ENCODE assay signal across 19 mouse cellular contexts in the genomic region with DNA sequence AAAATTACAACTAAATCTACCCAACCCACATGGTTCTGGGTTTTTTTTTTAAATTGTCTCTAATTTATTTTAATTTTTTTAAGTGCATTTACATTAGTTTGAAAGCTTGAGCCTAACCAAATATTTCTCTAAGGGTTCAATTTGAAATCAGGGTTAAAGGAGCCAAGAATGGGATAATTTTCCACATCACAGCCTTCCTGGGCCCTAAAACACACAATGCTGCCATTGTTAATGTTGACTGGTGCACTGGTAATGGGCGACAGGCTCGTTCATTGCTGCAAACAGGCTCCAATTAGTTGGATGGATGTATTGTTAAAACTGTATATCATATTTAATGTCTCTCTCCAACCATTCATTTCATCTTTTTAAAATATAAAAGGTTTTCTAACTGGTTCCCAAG. TPM values are rescaled to one million over a fixed set of nuclear protein-coding genes. Genes with fewer than 3 reads are reported as not detected.
"Had no signal": no experiment of that assay in that cellular context is flagged by ENCODE, and none has a peak within 500 bp of the region (broad histone marks: within the 10 kb centered on the region; RNA-seq: fewer than 3 reads in every experiment).

No protein-coding gene starts in this region.

- H3K36me3 ChIP-seq: liver, embryonic 15.5 days; midbrain, embryonic 10.5 days; midbrain, embryonic 12.5 days; neural tube, embryonic 13.5 days; neural tube, embryonic 15.5 days had no signal

- H3K9me3 ChIP-seq: liver, embryonic 15.5 days; neural tube, embryonic 15.5 days had no signal

- H3K27ac ChIP-seq: liver, embryonic 15.5 days; midbrain, embryonic 10.5 days; midbrain, embryonic 12.5 days; neural tube, embryonic 13.5 days; neural tube, embryonic 15.5 days had no signal

- H3K4me3 ChIP-seq: liver, embryonic 15.5 days; midbrain, embryonic 10.5 days; midbrain, embryonic 12.5 days; myocyte; neural tube, embryonic 13.5 days; neural tube, embryonic 15.5 days had no signal

- H3K4me1 ChIP-seq: liver, embryonic 15.5 days; midbrain, embryonic 10.5 days; midbrain, embryonic 12.5 days; neural tube, embryonic 13.5 days; neural tube, embryonic 15.5 days had no signal

- DNase-seq: lung, adult 18-20 months; lung, embryonic 14.5 days; lung, postnatal 10 days; lung, postnatal 4 days; midbrain, embryonic 14.5 days; right cerebral cortex, adult 18-20 months; right cerebral cortex, postnatal 25 days; right cerebral cortex, postnatal 4 days; thymus, adult 18-20 months; thymus, postnatal 14 days; thymus, postnatal 36 days had no signal

- ATAC-seq: midbrain, embryonic 16.5 days had no signal

- H3K4me2 ChIP-seq: liver, embryonic 15.5 days; lung, embryonic 14.5 days; midbrain, embryonic 12.5 days; neural tube, embryonic 13.5 days; neural tube, embryonic 15.5 days had no signal

- H3K27me3 ChIP-seq: liver, embryonic 15.5 days; midbrain, embryonic 12.5 days; neural tube, embryonic 13.5 days; neural tube, embryonic 15.5 days had no signal

- H3K9ac ChIP-seq: liver, embryonic 15.5 days; lung, embryonic 14.5 days; midbrain, embryonic 12.5 days; neural tube, embryonic 13.5 days; neural tube, embryonic 15.5 days had no signal

RNA-seq across cellular contexts. Expression of a gene that starts 48.8 kb away (rescaled TPM):
- polyA plus RNA-seq: liver, embryonic 15.5 days; lung, embryonic 14.5 days; lung, embryonic 16.5 days had no signal
